Mouse (Mus musculus): Measurements from ENCODE around the gene Mtm1.
A peak's percentile ranks its signal among the peaks of the same experiment; 100 is the strongest.
"Not testable (repeated sequence)": the region's sequence is repeated elsewhere in the genome, so short reads cannot be mapped to it uniquely, and the experiment has no call there.

The Mtm1 gene

GRCm38 (mm10) chrX:71294191-71294590 lies 83.6 kb downstream of the Mtm1 start:
- DNase-seq = no peak

- no peak for DNase-seq
Measured at GRCm38 (mm10) chrX:71296005-71296404, 85.4 kb downstream of the Mtm1 start.

- DNase-seq = no peak
Measured at GRCm38 (mm10) chrX:71302148-71302547, 91.6 kb downstream of the Mtm1 start.

GRCm38 (mm10) chrX:71311229-71311628 lies 100.7 kb downstream of the Mtm1 start:
- DNase-seq = peak; percentile 16

- DNase-seq = no peak
Measured at GRCm38 (mm10) chrX:71314380-71314779, 103.8 kb downstream of the Mtm1 start.

- DNase-seq = no peak
Measured at GRCm38 (mm10) chrX:71352033-71352432, 141.5 kb downstream of the Mtm1 start.

GRCm38 (mm10) chrX:71355331-71355730 lies 144.8 kb downstream of the Mtm1 start:
- DNase-seq = no peak

GRCm38 (mm10) chrX:71361793-71362192 lies 151.2 kb downstream of the Mtm1 start:
- not testable (repeated sequence) for DNase-seq

- no peak for DNase-seq
Measured at GRCm38 (mm10) chrX:71364062-71364461, 153.5 kb downstream of the Mtm1 start.

GRCm38 (mm10) chrX:71364554-71364991 lies 154.0 kb downstream of the Mtm1 start, which contains the start of gene Mtmr1:
Gene Mtmr1, plus strand, starts transcription at chrX:71364760.
- peak; percentile 65 for DNase-seq

- peak; percentile 12 for DNase-seq
Measured at GRCm38 (mm10) chrX:71365011-71365410, 154.4 kb downstream of the Mtm1 start.

All from right cerebral cortex, postnatal 14 days (tissue).